Mouse (Mus musculus): ENCODE data around the gene E130208F15Rik.

GRCm38 (mm10) chr7:30310136-30310535, 11.4 kb upstream of the E130208F15Rik start:
- TF ChIP-seq EP300 (optimal IDR thresholded peaks at IDR 0.05) (no peak), CTCF (IDR thresholded peaks at IDR 0.05; ENCODE audit: low read depth) (no peak)
